In the genomic region with DNA sequence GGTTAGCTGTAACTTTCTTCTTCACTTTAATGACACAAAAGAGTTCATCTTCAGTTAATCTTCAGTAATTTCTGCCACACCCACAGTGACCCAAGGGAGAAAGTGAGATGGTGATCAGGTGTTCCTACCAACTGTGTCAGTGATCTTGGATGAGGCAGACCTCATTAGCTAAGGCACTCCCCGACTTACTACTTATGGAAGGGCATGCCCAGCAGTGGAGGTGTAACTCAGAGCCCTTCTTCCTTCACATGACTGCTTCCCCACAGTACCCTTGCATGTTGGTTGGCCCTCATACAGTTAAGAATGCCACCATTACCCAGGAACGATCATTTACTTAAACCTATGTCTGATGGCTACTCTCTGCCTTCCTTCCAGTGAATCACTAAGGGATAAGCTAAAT, we compare ENCODE assay signal across 21 mouse cellular contexts. TPM values are rescaled to one million over a fixed set of nuclear protein-coding genes. Genes with fewer than 3 reads are reported as not detected.
DNase-seq lines count a peak whose midpoint lies in the region; ATAC-seq and TF ChIP-seq lines count a peak whose summit lies in the region.
"Had no signal": no experiment of that assay in that cellular context is flagged by ENCODE, and none has a peak within 500 bp of the region (broad histone marks: within the 10 kb centered on the region; RNA-seq: fewer than 3 reads in every experiment).

No protein-coding gene starts in this region.

- H3K9ac ChIP-seq in midbrain, embryonic 11.5 days (ENCODE audit: low read length), result no peak overlapping the region
- no peak overlapping the region for H3K9ac ChIP-seq in midbrain, embryonic 14.5 days (replicated peaks; ENCODE audit: low read length)

- H3K4me2 ChIP-seq in midbrain, embryonic 11.5 days, result no peak overlapping the region
- no peak overlapping the region for H3K4me2 ChIP-seq in midbrain, embryonic 14.5 days (ENCODE audit: low read length)

- H3K4me1 ChIP-seq in midbrain, embryonic 11.5 days (ENCODE audit: control insufficient read depth, insufficient read depth, low read length), result no peaks in the 10 kb centered on the region
- H3K4me1 ChIP-seq in midbrain, embryonic 14.5 days (ENCODE audit: control insufficient read depth, insufficient read depth, low read length), result no peaks in the 10 kb centered on the region
- peaks cover 8% of the 10 kb centered on the region for H3K4me1 ChIP-seq in embryonic fibroblast, embryonic 13.5 days (ENCODE audit: control insufficient read depth, insufficient read depth, low read length)

- peaks cover 8% of the 10 kb centered on the region for H3K27me3 ChIP-seq in midbrain, embryonic 11.5 days (ENCODE audit: control insufficient read depth, insufficient read depth, low read length)
- H3K27me3 ChIP-seq in midbrain, embryonic 14.5 days (ENCODE audit: control insufficient read depth, insufficient read depth, low read length), result peaks cover 7% of the 10 kb centered on the region; the same call in 1 of the 2 replicates
- H3K27me3 ChIP-seq: CH12.LX had no signal

- TF ChIP-seq POLR2A in embryonic fibroblast, embryonic 13.5 days (IDR thresholded peaks at IDR 0.05; ENCODE audit: low read depth, low read length), result no peak

- DNase-seq in heart, adult 11 months, result peak; percentile 58
- no peak for DNase-seq in heart, postnatal 4 days
- DNase-seq in midbrain, embryonic 11.5 days (ENCODE audit: low spot score, missing footprints), result peak; percentile 71
- no peak for DNase-seq in midbrain, embryonic 14.5 days
- no peak for DNase-seq in frontal cortex, adult 2 months (ENCODE audit: extremely low spot score in 1 of 2, low spot score in 1 of 2)
- DNase-seq: adrenal gland, adult 2 months; adrenal gland, adult 8-10 months; adrenal gland, postnatal 10 days; adrenal gland, postnatal 14 days; adrenal gland, postnatal 25 days; adrenal gland, postnatal 36 days; B cell, adult 2 months; cerebellum, adult 11 months; cerebellum, adult 11-12 months; cerebellum, adult 18-20 months had no signal

- no peaks in the 10 kb centered on the region for H3K9me3 ChIP-seq in midbrain, embryonic 11.5 days (ENCODE audit: control insufficient read depth, low read length)
- H3K9me3 ChIP-seq in midbrain, embryonic 14.5 days (ENCODE audit: control insufficient read depth, low read length), result no peaks in the 10 kb centered on the region
- H3K9me3 ChIP-seq: G1E had no signal

- no peak for TF ChIP-seq CTCF in embryonic fibroblast, embryonic 13.5 days (IDR thresholded peaks at IDR 0.05; ENCODE audit: borderline replicate concordance, insufficient read depth, low read length)

- no peak overlapping the region for H3K4me3 ChIP-seq in midbrain, embryonic 11.5 days (ENCODE audit: low read depth, low read length)
- H3K4me3 ChIP-seq in midbrain, embryonic 14.5 days (replicated peaks; ENCODE audit: low read depth, low read length), result no peak overlapping the region
- no peak overlapping the region for H3K4me3 ChIP-seq in embryonic fibroblast, embryonic 13.5 days (ENCODE audit: insufficient read depth, low read length)

- H3K36me3 ChIP-seq in midbrain, embryonic 11.5 days (ENCODE audit: control insufficient read depth, insufficient read depth, low read length), result no peaks in the 10 kb centered on the region
- H3K36me3 ChIP-seq in midbrain, embryonic 14.5 days (ENCODE audit: control insufficient read depth, insufficient read depth, low read length), result no peaks in the 10 kb centered on the region
- H3K36me3 ChIP-seq: G1E had no signal

- no peak overlapping the region for H3K27ac ChIP-seq in midbrain, embryonic 11.5 days (ENCODE audit: low read depth, low read length)
- no peak overlapping the region for H3K27ac ChIP-seq in midbrain, embryonic 14.5 days (replicated peaks; ENCODE audit: low read depth, low read length)
- H3K27ac ChIP-seq in embryonic fibroblast, embryonic 13.5 days (ENCODE audit: insufficient read depth, low read length), result peak overlapping the region; percentile 6; the same call in 1 of the 2 replicates

- no peak for ATAC-seq in midbrain, embryonic 11.5 days (ENCODE audit: low FRiP score)
- ATAC-seq in midbrain, embryonic 14.5 days (ENCODE audit: low FRiP score, low TSS enrichment), result no peak
- ATAC-seq: activated CD4-positive, CD25-positive, alpha-beta regulatory T cell, adult 4 months; CD4-positive, CD25-positive, alpha-beta regulatory T cell, adult 4 months; Patski had no signal

- 84% methylated on average over 2 of the region's 2 CpGs for WGBS in midbrain, embryonic 11.5 days
- 90% methylated on average over 2 of the region's 2 CpGs for WGBS in midbrain, embryonic 14.5 days

RNA-seq across cellular contexts. Expression of a gene that starts 25.6 kb away (rescaled TPM):
- total RNA-seq in heart, postnatal 4 days (2021), result 1 to 10 TPM; 3.1 to 4.3 TPM
- polyA plus RNA-seq in midbrain, embryonic 11.5 days (2014; fragmentation: Nextera tagmentation; extraction: Ambion mirVana), result 1.9 and 2.3 TPM in 2 replicates
- polyA plus RNA-seq in midbrain, embryonic 14.5 days (2014; fragmentation: Nextera tagmentation; extraction: Ambion mirVana), result 7.3 and 7.5 TPM in 2 replicates
- 21.7 and 44.1 TPM in 2 replicates for polyA plus RNA-seq in embryonic fibroblast, embryonic 13.5 days (2011; ENCODE audit: insufficient read length, low read depth, missing spikeins)
- 46.6 and 48.8 TPM in 2 replicates for polyA plus RNA-seq in frontal cortex, adult 2 months (2012; rRNA removed)
- polyA plus RNA-seq: G1E had no signal

Comparison
In these comparisons a context has a peak if more than half of its experiments do, and no peak if none do; other contexts are left out.
1. DNase-seq: peak in heart, adult 11 months (single experiment) and midbrain, embryonic 11.5 days (single experiment); none in heart, postnatal 4 days (single experiment), midbrain, embryonic 14.5 days (single experiment) and frontal cortex, adult 2 months (0 of 2).